Mouse (Mus musculus) C3H10T1/2 (cell line): ENCODE data around the gene Gm21858. TPM values are rescaled to one million over a fixed set of nuclear protein-coding genes. Genes with fewer than 3 reads are reported as not detected.

Experiments used
- polyA plus RNA-seq, 2 experiments: library from polyadenylated mRNA; unstranded; fragments of >200 nt; fragmentation: generic; extraction: Trizol; gene quantifications; one replicate each; pipeline ENCODE4 v1.2.1; 2012; ENCODE audit warnings: missing spikeins in 2 of 2

Gm21858 gene
- not detected for polyA plus RNA-seq

DNA sequence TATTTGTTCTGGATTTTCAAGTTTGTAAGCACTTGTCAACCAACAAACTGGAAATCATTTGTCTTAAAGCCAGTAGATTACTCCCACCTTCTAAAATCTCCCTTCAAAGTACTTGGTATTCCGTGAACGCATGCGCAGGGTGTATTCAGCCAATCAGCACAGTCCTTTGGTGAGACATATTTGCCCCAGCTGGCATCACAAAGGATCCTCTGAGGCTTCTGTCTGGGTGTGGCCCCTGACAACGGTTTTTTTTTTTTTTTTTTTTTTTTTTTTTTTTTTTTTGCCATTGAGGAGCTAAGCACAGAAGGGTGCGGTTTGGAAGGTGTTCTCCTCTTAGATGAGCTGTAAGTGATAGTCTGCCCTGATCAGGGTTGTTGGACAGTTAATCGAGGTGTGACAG is at the start of gene Gm21858:
Gm21858 (plus strand) TSS at position 301 of the 400 bp plus-strand sequence.

